Mouse (Mus musculus) liver, postnatal 0 days (tissue): Measurements from ENCODE around the gene Hoxa6.

Experiments
- CTCF ChIP-seq: sonication (generic); IDR thresholded peaks from 2 replicates; pipeline ENCODE4 v1.5.1; 2016; ENCODE audit warnings: antibody characterized with exemption, low read depth
- EP300 ChIP-seq: IDR thresholded peaks from 2 replicates; pipeline ENCODE4 v1.6.1; 2016; ENCODE audit warnings: antibody characterized with exemption, low read depth, mild to moderate bottlenecking

DNA sequence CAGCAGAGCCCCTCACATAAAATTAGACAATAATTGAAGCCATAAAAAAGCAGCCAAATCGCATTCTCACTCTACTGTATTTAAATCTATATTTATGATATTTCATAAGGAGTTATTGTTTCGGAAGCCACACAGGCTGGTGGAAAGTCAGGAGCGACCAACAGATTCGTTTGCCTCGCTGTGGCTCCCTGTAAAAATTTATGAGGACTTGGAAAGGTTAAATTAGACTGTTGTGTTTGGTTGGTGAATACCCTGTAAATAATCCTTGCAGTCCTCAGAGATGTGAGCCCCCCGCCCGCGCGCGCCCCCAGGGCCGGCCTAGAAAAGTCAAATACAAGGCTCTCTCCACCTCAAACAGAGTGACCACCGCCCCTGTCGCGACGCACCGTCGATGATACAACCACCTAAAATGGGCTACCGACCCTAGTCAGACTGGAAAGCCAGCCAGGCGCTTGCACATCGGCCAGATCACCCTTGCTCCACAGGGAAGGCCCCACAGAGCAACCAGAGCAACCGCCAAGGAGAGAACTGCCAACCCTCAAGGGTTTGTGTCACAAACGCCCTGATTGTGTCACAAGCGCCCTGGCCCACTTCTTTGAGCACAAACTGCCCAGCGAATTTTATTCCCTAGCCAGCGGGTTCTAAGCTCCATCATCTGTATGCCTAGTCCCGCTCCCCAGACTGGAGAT, 18.2 kb upstream of the Hoxa6 start:
- no peak for TF ChIP-seq EP300
- no peak for TF ChIP-seq CTCF
